Mouse (Mus musculus) embryo, embryonic 9.5 days (tissue): ENCODE data around the gene Cnpy3.
A peak's percentile ranks its signal among the peaks of the same experiment; 100 is the strongest.
"Not testable (repeated sequence)": the region's sequence is repeated elsewhere in the genome, so short reads cannot be mapped to it uniquely, and the experiment has no call there.

Experiments used
- DNase-seq: peaks from one replicate; pipeline ENCODE4 v3.0.0-alpha.2; 2017; ENCODE audit errors: extremely low spot score

Gene Cnpy3

DNA sequence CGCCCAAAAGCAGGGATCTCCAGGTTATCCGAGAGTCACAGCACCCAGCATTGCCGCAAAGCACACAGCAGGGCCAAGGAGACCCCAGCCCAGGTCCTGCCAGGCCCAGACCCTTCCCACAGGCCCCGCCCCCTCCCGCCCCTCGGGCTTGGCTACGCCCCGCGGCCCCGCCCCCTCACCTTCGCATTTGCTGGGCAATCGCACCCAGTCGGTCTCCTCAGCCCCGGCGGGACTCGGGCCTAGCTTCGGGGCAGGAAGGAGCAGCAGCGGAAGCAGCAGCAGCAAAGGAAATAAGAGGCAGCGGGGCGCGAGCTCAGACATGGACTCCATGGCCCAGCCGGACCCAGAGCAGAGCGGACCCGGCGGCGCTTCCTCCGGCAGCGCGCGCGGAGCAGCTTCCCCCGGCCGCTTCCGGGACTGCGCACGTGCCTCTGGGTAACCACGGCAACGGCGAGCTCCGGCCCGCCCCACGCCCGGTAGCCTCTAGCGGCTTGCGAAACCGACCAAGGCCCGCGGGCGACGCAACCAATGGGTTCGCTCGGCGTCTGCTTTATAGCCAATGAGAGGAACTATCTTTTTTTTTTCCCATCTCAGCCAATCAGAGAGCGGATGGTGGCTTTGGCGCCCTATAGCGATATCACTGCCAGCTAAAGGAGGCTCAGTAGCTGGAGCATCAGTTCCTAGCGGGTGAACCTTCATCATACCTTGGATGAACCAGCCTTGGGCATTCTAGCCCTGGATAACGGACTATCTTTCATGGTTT, at the start of gene Cnpy3:
Gene Cnpy3, minus strand, starts transcription at position 421 of the 763 bp plus-strand sequence.
- peak; percentile 98 for DNase-seq

DNA sequence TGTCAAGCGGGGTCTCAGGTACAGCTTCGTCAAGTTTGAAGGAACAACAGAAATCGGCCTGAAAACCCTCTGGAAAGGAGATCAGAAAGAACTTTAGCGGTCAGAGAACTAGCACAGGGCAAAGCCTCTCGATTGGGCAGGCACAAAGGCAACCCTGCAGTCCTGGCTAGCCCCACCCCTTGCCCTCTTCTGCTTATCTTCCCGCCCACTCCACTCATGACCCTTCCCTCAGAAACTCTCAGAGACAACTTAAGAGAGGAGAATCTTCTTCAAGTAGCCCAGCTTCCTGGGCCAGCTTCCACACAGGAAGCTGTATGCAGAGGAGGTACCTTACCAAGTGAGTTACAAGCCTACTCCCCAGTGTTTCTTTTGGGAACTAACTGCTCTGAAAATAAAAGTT, 49.7 kb upstream of the Cnpy3 start:
- no peak for DNase-seq

- no peak for DNase-seq
Measured at GRCm38 (mm10) chr17:46799680-46800079, 47.7 kb upstream of the Cnpy3 start.

- DNase-seq = peak; percentile 34
Measured at GRCm38 (mm10) chr17:46797386-46797785, 45.4 kb upstream of the Cnpy3 start.

GRCm38 (mm10) chr17:46796743-46797142, 44.7 kb upstream of the Cnpy3 start:
- no peak for DNase-seq

DNA sequence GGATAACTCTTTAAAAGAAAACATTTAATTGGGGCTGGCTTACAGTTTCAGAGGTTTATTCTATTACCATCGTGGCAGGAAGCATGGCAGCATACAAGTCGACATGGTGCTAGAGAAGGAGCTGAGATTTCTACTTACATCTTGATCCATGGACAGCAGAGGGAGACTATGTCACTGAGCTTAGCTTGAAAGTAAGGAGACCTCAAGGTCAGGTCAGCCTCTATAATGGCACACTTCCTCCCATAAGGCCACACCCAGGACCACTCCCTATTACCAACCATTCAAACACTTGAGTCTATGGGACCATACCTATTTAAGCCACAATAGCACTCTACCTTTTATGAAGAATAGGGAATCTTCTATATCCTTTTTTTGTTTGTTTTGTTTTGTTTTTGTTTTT, 40.9 kb upstream of the Cnpy3 start:
- no peak for DNase-seq

DNA sequence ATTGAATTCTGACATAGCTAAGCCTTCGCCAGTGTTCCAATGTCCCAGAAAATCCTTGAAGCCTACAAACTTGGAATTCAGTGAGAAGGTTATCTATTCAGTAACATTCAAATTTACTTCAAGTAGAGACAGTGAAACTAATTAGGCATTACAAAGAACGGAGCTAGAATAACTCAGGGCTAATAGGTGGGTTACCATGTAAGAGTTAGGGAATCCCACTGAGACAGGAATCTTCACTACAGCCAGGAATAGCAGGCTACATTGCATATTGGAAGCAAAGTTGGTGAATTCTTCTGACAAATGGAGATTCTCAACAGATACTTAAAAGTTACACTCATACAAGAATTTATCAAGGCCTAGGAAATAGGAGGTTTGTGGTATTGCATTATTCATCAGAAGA, 36.0 kb upstream of the Cnpy3 start:
- not testable (repeated sequence) for DNase-seq

GRCm38 (mm10) chr17:46786952-46787351, 34.9 kb upstream of the Cnpy3 start:
- DNase-seq = no peak

- DNase-seq = no peak
Measured at GRCm38 (mm10) chr17:46783222-46783565, 31.2 kb upstream of the Cnpy3 start.

GRCm38 (mm10) chr17:46782341-46783221, 30.6 kb upstream of the Cnpy3 start, which contains the start of gene Rpl7l1:
Gene Rpl7l1, minus strand, starts transcription at chr17:46782672.
- peak; percentile 94 for DNase-seq

DNA sequence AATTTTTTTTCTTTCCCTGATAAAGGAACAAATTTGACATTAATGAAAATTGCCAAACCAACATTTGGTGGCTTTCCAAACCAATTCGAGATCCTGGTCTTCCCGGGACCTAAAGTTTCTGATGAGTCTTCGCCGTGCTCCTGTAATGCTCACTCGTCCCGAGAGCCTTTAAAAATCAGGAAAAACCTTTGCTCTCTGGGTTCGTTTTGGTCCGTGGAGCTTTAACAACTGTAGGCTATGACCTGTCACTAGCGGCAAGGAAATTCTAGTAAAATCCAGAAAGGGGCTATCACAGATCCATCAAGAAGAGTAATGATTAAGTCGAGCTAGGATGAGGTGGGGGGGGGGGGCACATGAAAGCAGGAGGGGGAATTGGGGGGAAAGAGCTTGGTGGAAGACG, 29.9 kb upstream of the Cnpy3 start:
- no peak for DNase-seq

DNA sequence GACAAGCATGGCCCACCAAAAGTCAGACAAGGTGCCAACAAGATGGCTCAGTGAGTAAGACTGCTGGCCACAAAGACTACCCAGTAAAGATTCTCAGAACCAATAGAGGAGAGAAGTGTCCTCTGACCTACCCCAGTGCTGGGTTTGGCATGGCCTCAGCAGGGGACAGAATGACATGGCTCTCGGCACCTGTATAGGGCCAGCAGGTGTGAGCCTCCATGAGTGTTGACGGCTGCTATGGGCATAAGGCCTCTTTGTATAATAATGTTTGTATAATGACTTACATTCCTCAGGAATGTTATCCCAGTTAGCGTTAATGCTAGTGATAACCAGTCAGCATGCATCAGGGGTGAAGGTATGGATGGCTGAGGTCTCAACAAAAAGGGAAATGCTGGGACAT, 24.1 kb upstream of the Cnpy3 start:
- DNase-seq = no peak

DNA sequence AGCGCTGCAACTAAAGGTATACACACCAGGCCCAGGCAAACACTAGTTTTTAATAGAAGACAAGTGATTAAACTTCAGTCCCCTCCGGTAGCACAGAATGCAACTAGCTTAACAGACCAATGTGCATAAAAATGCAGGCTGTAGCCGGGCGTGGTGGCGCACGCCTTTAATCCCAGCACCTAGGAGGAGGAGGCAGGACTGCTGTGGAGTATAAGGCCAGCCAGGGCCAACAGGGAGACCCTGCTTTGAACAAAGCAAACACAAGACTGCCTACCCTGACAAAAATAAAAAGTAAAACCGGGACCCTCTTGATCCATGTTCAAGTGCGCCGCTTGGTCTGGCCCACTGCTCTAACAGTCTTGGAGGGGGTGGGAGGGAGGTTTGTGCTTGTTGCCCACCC, 23.1 kb upstream of the Cnpy3 start:
- no peak for DNase-seq

DNA sequence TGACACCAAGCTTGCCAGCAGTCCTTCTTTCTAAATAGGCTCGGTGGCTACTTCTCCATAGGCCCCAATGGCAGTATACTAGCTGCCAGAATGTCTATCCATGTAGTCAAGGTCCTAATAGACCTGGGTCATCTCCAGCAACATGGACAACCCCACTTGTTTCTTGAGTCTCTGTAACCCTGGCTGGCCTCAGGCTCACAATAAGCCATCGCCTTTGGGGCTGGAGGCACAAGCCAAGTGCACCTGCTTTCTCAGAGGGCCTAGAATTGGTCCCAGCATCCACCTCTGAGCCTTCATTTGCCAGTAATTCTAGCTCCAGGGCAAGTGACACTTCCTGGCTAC, 22.1 kb upstream of the Cnpy3 start:
- DNase-seq = no peak

GRCm38 (mm10) chr17:46773278-46774130, 21.5 kb upstream of the Cnpy3 start:
- peak; percentile 52 for DNase-seq

- peak; percentile 92 for DNase-seq
Measured at GRCm38 (mm10) chr17:46772404-46773277, 20.6 kb upstream of the Cnpy3 start, which contains the start of gene 2310039H08Rik. Gene 2310039H08Rik, plus strand, starts transcription at chr17:46772635.

- no peak for DNase-seq
Measured at GRCm38 (mm10) chr17:46772038-46772403, 20.0 kb upstream of the Cnpy3 start.

DNA sequence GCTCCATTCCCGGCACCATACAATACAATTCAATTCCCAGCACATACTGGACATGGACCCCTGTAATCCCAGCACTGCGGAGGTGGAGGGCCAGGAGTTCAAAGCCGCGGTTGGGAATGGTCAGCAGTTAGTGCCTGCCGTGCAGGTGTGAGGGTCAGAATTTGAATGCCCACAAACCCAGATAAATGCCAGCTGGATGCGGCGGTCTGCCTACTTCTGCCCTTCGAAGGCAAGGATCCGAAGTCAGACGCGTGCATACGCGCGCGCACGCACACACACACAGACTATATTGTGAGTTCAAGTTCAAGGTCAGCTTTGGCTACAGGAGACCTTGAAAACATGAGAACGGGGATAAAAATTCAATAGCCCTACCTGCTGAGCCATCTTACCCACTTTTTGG, 19.6 kb upstream of the Cnpy3 start:
- no peak for DNase-seq

GRCm38 (mm10) chr17:46771025-46771424, 19.0 kb upstream of the Cnpy3 start:
- DNase-seq = no peak

DNA sequence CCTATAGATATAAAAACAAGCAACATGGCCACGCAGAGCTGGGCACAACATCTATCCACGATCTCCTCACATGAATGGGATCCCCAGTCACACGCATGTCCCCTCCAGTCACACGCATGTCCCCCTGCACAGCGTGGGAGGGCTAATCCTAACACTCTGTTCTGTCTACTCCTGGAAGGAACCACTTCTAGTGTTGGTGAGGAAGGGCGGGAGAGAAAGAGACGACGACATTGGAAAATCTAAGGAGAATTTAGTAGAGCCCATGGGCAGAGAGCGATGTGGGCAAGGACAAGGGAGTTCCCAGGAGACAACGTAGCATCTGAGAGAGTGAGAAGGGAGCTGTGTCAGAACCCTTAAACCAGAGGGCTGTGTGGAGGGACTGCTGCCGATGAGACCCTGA, 18.5 kb upstream of the Cnpy3 start:
- no peak for DNase-seq

- DNase-seq = no peak
Measured at GRCm38 (mm10) chr17:46767868-46768267, 15.9 kb upstream of the Cnpy3 start.
